Mouse (Mus musculus): ENCODE results near the gene Fubp1. TPM values are rescaled to one million over a fixed set of nuclear protein-coding genes. Genes with fewer than 3 reads are reported as not detected.
"Not testable (repeated sequence)": the region's sequence is repeated elsewhere in the genome, so short reads cannot be mapped to it uniquely, and the experiment has no call there.

Gene Fubp1
- total RNA-seq, 2 experiments from 2014 or later = 100 to 138 TPM

- DNase-seq (ENCODE audit: extremely low spot score in 1 of 2, low spot score in 1 of 2) = no peak
These were observed 17.8 kb upstream of the Fubp1 start for GRCm38 (mm10) chr3:152192238-152192931.

GRCm38 (mm10) chr3:152193177-152193576 is 17.0 kb upstream of the Fubp1 start:
- DNase-seq (ENCODE audit: extremely low spot score in 1 of 2, low spot score in 1 of 2) = no peak

- peak; percentile 59 to 72 for DNase-seq (ENCODE audit: extremely low spot score in 1 of 2, low spot score in 1 of 2)
These were observed 16.6 kb upstream of the Fubp1 start for GRCm38 (mm10) chr3:152193635-152194097.

- DNase-seq (ENCODE audit: extremely low spot score in 1 of 2, low spot score in 1 of 2) = not testable (repeated sequence)
These were observed 13.0 kb upstream of the Fubp1 start for GRCm38 (mm10) chr3:152197246-152197645.

GRCm38 (mm10) chr3:152199125-152199524 is 11.1 kb upstream of the Fubp1 start:
- DNase-seq (ENCODE audit: extremely low spot score in 1 of 2, low spot score in 1 of 2) = no peak

GRCm38 (mm10) chr3:152201181-152201580 is 9.0 kb upstream of the Fubp1 start:
- DNase-seq (ENCODE audit: extremely low spot score in 1 of 2, low spot score in 1 of 2) = no peak

GRCm38 (mm10) chr3:152201651-152202050 is 8.6 kb upstream of the Fubp1 start:
- no peak for DNase-seq (ENCODE audit: extremely low spot score in 1 of 2, low spot score in 1 of 2)

GRCm38 (mm10) chr3:152202942-152203341 is 7.3 kb upstream of the Fubp1 start:
- DNase-seq (ENCODE audit: extremely low spot score in 1 of 2, low spot score in 1 of 2) = no peak

- DNase-seq (ENCODE audit: extremely low spot score in 1 of 2, low spot score in 1 of 2) = no peak
These were observed 6.8 kb upstream of the Fubp1 start for GRCm38 (mm10) chr3:152203411-152203810.

GRCm38 (mm10) chr3:152203996-152204395 is 6.2 kb upstream of the Fubp1 start:
- no peak for DNase-seq (ENCODE audit: extremely low spot score in 1 of 2, low spot score in 1 of 2)

GRCm38 (mm10) chr3:152204577-152204976 is 5.6 kb upstream of the Fubp1 start:
- DNase-seq (ENCODE audit: extremely low spot score in 1 of 2, low spot score in 1 of 2) = no peak

GRCm38 (mm10) chr3:152207156-152207555 is 3.1 kb upstream of the Fubp1 start:
- DNase-seq (ENCODE audit: extremely low spot score in 1 of 2, low spot score in 1 of 2) = no peak

GRCm38 (mm10) chr3:152208096-152208885 is 1.9 kb upstream of the Fubp1 start:
- DNase-seq (ENCODE audit: extremely low spot score in 1 of 2, low spot score in 1 of 2) = no peak

- DNase-seq (ENCODE audit: extremely low spot score in 1 of 2, low spot score in 1 of 2) = no peak
These were observed 850 bp upstream of the Fubp1 start for GRCm38 (mm10) chr3:152209177-152209966.

GRCm38 (mm10) chr3:152210728-152211391 is 638 bp downstream of the Fubp1 start:
- DNase-seq (ENCODE audit: extremely low spot score in 1 of 2, low spot score in 1 of 2) = peak; percentile 49 to 67

- no peak for DNase-seq (ENCODE audit: extremely low spot score in 1 of 2, low spot score in 1 of 2)
These were observed 1.6 kb downstream of the Fubp1 start for GRCm38 (mm10) chr3:152211731-152212279.

GRCm38 (mm10) chr3:152213416-152213815 is 3.2 kb downstream of the Fubp1 start:
- DNase-seq (ENCODE audit: extremely low spot score in 1 of 2, low spot score in 1 of 2) = no peak

GRCm38 (mm10) chr3:152224918-152225317 is 14.7 kb downstream of the Fubp1 start:
- no peak for DNase-seq (ENCODE audit: extremely low spot score in 1 of 2, low spot score in 1 of 2)

- no peak for DNase-seq (ENCODE audit: extremely low spot score in 1 of 2, low spot score in 1 of 2)
These were observed 15.7 kb downstream of the Fubp1 start for GRCm38 (mm10) chr3:152225906-152226305.

- DNase-seq (ENCODE audit: extremely low spot score in 1 of 2, low spot score in 1 of 2) = no peak
These were observed 18.6 kb downstream of the Fubp1 start for GRCm38 (mm10) chr3:152228843-152229242.

Measured in layer of hippocampus, postnatal 25 days (tissue).